ENCODE assay signal across 8 mouse cellular contexts in the genomic region with DNA sequence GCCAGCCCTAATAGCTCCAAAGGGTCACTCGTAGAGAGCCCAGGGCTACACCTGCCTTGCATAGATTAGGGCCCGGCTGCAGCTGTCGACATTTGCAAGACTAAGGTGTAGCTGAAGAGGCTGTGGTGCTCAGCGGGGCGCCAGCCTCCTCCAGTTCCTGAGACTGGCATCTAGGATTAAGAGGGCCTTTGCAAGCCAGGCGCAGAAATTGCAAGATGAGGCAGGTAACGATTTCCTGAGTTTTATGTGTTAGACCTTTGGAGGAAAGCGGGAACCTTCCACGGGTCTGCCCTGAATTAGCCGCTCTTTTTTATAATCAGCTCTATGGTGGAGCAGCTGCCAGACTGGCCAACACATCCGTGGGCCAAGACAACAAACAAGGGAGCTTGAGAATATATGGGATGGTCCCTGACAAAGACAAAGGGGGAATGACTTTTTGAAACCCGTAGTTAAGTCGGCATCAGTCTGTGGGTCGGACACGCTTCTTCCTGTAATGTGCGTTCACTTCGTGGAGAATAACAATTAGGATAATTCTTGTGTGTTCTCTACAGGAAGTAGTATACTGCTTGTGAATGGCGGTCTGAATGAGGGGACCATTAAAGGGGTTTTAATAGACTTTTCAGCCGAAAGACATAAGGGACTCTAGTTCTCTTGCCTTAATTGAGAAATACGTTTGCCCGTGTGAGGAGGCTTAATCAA.
DNase-seq lines count a peak whose midpoint lies in the region; ATAC-seq lines count a peak whose summit lies in the region.

No protein-coding gene starts in this region.

- H3K4me2 ChIP-seq in forebrain, embryonic 16.5 days (ENCODE audit: low read length): peak overlapping the region; percentile 33

- peak; percentile 15 for DNase-seq in cerebellum, adult 8-10 months
- no peak for DNase-seq in cerebellum, adult 11 months
- DNase-seq in ES-CJ7 (ENCODE audit: low read depth, low spot score): peak; percentile 96
- DNase-seq in left cerebral cortex, postnatal 36 days (ENCODE audit: low spot score in 2 of 2): no peak
- DNase-seq in adrenal gland, postnatal 14 days: no peak

- no peak overlapping the region; the same call in 1 of the 2 replicates for H3K4me3 ChIP-seq in forebrain, embryonic 16.5 days (replicated peaks; ENCODE audit: low read length)

- intact Hi-C loops in left cerebral cortex, postnatal 36 days (cut with DNase I): no loop called here

- H3K27me3 ChIP-seq in forebrain, embryonic 16.5 days (replicated peaks; ENCODE audit: control insufficient read depth, insufficient read depth, low read length): peaks cover 19% of the 10 kb centered on the region

- H3K9me3 ChIP-seq in forebrain, embryonic 16.5 days (ENCODE audit: control insufficient read depth, low read length): no peaks in the 10 kb centered on the region

- H3K4me1 ChIP-seq in forebrain, embryonic 16.5 days (replicated peaks; ENCODE audit: control insufficient read depth, insufficient read depth, low read length): peaks cover 15% of the 10 kb centered on the region

- no peak overlapping the region for H3K27ac ChIP-seq in forebrain, embryonic 16.5 days (ENCODE audit: low read length)

- no peak overlapping the region for H3K9ac ChIP-seq in forebrain, embryonic 16.5 days (replicated peaks; ENCODE audit: low read depth, low read length)

- ATAC-seq in forebrain, embryonic 16.5 days: 0 out of 2 replicates have a peak, but pooled peaks have one; percentile 47
- ATAC-seq in megakaryocyte-erythroid progenitor cell, adult 5-6 weeks (replicated peaks; ENCODE audit: low FRiP score, low TSS enrichment, poor library complexity, severe bottlenecking): 0 out of 2 replicates have a peak, but pooled peaks have one; percentile 7
- ATAC-seq in megakaryocyte progenitor cell, adult 5-6 weeks (replicated peaks; ENCODE audit: poor library complexity): no peak

- WGBS in forebrain, embryonic 16.5 days: 3% methylated on average over 21 of the region's 21 CpGs

- H3K36me3 ChIP-seq in forebrain, embryonic 16.5 days (ENCODE audit: control insufficient read depth, insufficient read depth): no peaks in the 10 kb centered on the region

Comparison
In these comparisons a context has a peak if more than half of its experiments do, and no peak if none do; other contexts are left out.
1. DNase-seq: peak in cerebellum, adult 8-10 months (single experiment) and ES-CJ7 (single experiment); none in cerebellum, adult 11 months (single experiment), left cerebral cortex, postnatal 36 days (0 of 2) and adrenal gland, postnatal 14 days (single experiment).